Mouse (Mus musculus) lung, embryonic 15.5 days (tissue): ENCODE data around the gene Il1rapl2. TPM values are rescaled to one million over a fixed set of nuclear protein-coding genes. Genes with fewer than 3 reads are reported as not detected.

ENCODE experiments used
- ATAC-seq: fragments of 200-750 bp; cut with Nextera tagmentation; 2 replicates; pipeline ENCODE4 v1.8.0; 2017; ENCODE audit warnings: moderate number of reproducible peaks, borderline replicate concordance; ENCODE audit not compliant: low FRiP score, low TSS enrichment; ENCODE audit errors: extremely low read depth
- H3K27ac ChIP-seq: fragments of 300-500 bp; sonication (generic); 2 replicates; pipeline ENCODE4 v1.5.1; 2015; ENCODE audit warnings: moderate library complexity, mild to moderate bottlenecking, inconsistent platforms
- H3K27me3 ChIP-seq: fragments of 300-500 bp; sonication (generic); 2 replicates; pipeline ENCODE4 v1.6.1; 2015; ENCODE audit warnings: inconsistent platforms
- H3K36me3 ChIP-seq: fragments of 300-500 bp; sonication (generic); 2 replicates; pipeline ENCODE4 v1.6.1; 2015; ENCODE audit warnings: inconsistent platforms
- H3K4me1 ChIP-seq: fragments of 300-500 bp; sonication (generic); 2 replicates; pipeline ENCODE4 v1.6.1; 2015; ENCODE audit warnings: inconsistent platforms
- H3K4me2 ChIP-seq: fragments of 300-500 bp; sonication (generic); 2 replicates; pipeline ENCODE4 v1.6.1; 2015; ENCODE audit warnings: inconsistent platforms, mild to moderate bottlenecking, moderate library complexity
- H3K4me3 ChIP-seq: fragments of 300-500 bp; sonication (generic); 2 replicates; pipeline ENCODE4 v1.5.1; 2015; ENCODE audit warnings: mild to moderate bottlenecking, inconsistent platforms
- H3K9ac ChIP-seq: fragments of 300-500 bp; sonication (generic); 2 replicates; pipeline ENCODE4 v1.6.1; 2015; ENCODE audit warnings: inconsistent platforms
- H3K9me3 ChIP-seq: fragments of 300-500 bp; sonication (generic); 2 replicates; pipeline ENCODE4 v1.6.1; 2016; ENCODE audit warnings: inconsistent platforms
- WGBS: fragments of 180-500 bp; shearing (Covaris S2); methylation state at CpG from one replicate; pipeline ENCODE4 v1.1.7; 2015; 5-methylcytosine and 5-hydroxymethylcytosine counted together
- polyA plus RNA-seq: library from polyadenylated mRNA; unstranded; fragments of >200 nt; fragmentation: Nextera tagmentation; extraction: Ambion mirVana; gene quantifications from 2 replicates; pipeline ENCODE4 v1.2.1, GENCODE M21; 2015

Il1rapl2 gene
- polyA plus RNA-seq = 0.05 TPM in 2 replicates

- Histone ChIP-seq H3K27me3 (peaks cover 48% of the 10 kb centered on the region), H3K4me1 (no peaks in the 10 kb centered on the region), H3K4me2 (peak within 1 kb of the TSS; percentile 57), H3K36me3 (no peaks in the 10 kb centered on the region), H3K4me3 (peak within 1 kb of the TSS; percentile 26), H3K9me3 (no peaks in the 10 kb centered on the region), H3K27ac (no peak within 1 kb of the TSS), H3K9ac (no peak within 1 kb of the TSS)
- WGBS = 8% methylated on average over 34 of the region's 47 CpGs
- no peak; the same call in none of the 2 replicates for ATAC-seq
These were observed at the start of gene Il1rapl2 for GRCm38 (mm10) chrX:137570321-137571195. Gene Il1rapl2, plus strand, starts transcription at chrX:137570608.

GRCm38 (mm10) chrX:137548348-137548747 lies 22.1 kb upstream of the Il1rapl2 start:
- no peak overlapping the region for H3K4me2 ChIP-seq
- no peak overlapping the region for H3K4me3 ChIP-seq
- no peaks in the 10 kb centered on the region for H3K4me1 ChIP-seq
- no peaks in the 10 kb centered on the region for H3K36me3 ChIP-seq
- H3K27me3 ChIP-seq = no peaks in the 10 kb centered on the region
- H3K9me3 ChIP-seq = no peaks in the 10 kb centered on the region
- no peak overlapping the region for H3K27ac ChIP-seq
- no peak overlapping the region for H3K9ac ChIP-seq
- 72% methylated on average over 2 of the region's 2 CpGs for WGBS
- no peak for ATAC-seq

GRCm38 (mm10) chrX:137569472-137570188 lies 778 bp upstream of the Il1rapl2 start:
- 21% methylated on average over 21 of the region's 21 CpGs for WGBS
- Histone ChIP-seq H3K36me3 (no peaks in the 10 kb centered on the region), H3K4me1 (no peaks in the 10 kb centered on the region), H3K4me3 (no peak overlapping the region), H3K9me3 (no peaks in the 10 kb centered on the region), H3K4me2 (peak overlapping the region; percentile 57), H3K27me3 (peaks cover 48% of the 10 kb centered on the region), H3K27ac (no peak overlapping the region), H3K9ac (no peak overlapping the region)
- ATAC-seq = no peak

GRCm38 (mm10) chrX:137582656-137583055 lies 12.2 kb downstream of the Il1rapl2 start:
- no peak overlapping the region for H3K27ac ChIP-seq
- H3K9me3 ChIP-seq = no peaks in the 10 kb centered on the region
- no peaks in the 10 kb centered on the region for H3K4me1 ChIP-seq
- no peaks in the 10 kb centered on the region for H3K36me3 ChIP-seq
- H3K4me2 ChIP-seq = no peak overlapping the region
- no peak overlapping the region for H3K4me3 ChIP-seq
- H3K9ac ChIP-seq = no peak overlapping the region
- no peak for ATAC-seq
- H3K27me3 ChIP-seq = no peaks in the 10 kb centered on the region
- 34% methylated on average over 1 of the region's 1 CpGs for WGBS

DNA sequence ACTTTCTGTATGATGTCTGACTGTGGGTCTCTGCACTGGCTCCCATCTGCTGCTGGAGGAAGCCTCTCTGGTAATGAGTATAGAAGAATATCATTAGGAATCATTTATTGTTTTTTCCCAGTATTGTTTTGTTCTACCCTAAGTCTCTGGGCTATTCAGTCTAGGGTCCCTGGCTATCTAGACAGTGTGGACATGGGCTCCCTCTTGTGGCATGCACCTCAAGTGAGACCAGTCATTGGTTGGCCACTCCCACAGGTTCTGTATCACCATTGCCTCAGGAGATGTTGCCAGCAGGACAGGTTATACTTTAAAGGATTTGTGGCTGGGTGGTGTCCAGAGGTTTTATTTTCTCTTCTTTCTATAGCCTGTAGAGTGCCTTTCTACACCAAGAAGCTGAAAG lies 50.3 kb downstream of the Il1rapl2 start:
- no peaks in the 10 kb centered on the region for H3K27me3 ChIP-seq
- ATAC-seq = no peak
- no peak overlapping the region for H3K9ac ChIP-seq
- H3K36me3 ChIP-seq = no peaks in the 10 kb centered on the region
- H3K27ac ChIP-seq = no peak overlapping the region
- H3K4me1 ChIP-seq = no peaks in the 10 kb centered on the region
- H3K9me3 ChIP-seq = no peaks in the 10 kb centered on the region
- no peak overlapping the region for H3K4me3 ChIP-seq
- no peak overlapping the region for H3K4me2 ChIP-seq

DNA sequence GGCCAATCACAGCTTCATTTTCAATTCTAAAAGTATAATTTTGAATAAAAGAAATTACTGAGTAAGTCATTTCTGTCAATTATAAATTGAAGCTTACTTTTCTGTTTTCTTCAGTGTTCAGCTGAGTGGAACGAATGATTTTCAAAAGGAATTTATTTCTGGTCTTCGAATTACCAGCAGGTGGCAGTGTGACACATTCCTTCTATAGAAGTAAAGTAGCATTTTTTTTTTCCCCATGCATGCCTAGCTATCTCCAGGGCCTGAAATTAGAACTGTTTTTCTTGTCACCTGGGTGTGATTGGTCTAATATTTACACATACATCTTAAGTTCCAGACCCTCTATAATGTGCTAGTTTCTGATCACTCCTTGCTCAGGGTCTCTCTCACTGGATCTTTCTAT lies 96.6 kb downstream of the Il1rapl2 start:
- H3K36me3 ChIP-seq = no peaks in the 10 kb centered on the region
- no peak overlapping the region for H3K9ac ChIP-seq
- H3K27me3 ChIP-seq = no peaks in the 10 kb centered on the region
- no peaks in the 10 kb centered on the region for H3K4me1 ChIP-seq
- no peak for ATAC-seq
- no peak overlapping the region for H3K27ac ChIP-seq
- H3K9me3 ChIP-seq = no peaks in the 10 kb centered on the region
- no peak overlapping the region for H3K4me2 ChIP-seq
- WGBS = 25% methylated on average over 2 of the region's 2 CpGs
- H3K4me3 ChIP-seq = no peak overlapping the region

DNA sequence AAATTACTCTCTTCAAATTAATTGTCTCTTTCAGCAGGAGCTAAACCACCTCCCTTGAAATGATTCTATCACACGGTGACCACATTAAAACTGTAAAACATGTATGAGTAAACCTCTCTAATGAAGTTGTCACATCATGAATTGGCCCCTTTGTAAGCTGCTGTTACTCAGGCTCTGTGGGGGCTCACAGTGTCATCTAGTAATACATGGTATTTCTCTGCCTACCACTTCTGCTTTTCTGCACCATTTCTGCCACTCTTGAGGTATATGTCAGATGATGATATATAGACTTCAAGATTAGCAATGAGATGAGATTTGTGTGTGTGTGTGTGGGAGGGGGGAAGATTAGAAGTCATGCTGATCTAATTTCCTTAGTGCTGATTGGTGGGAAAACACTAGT lies 117.6 kb downstream of the Il1rapl2 start:
- H3K4me2 ChIP-seq = no peak overlapping the region
- no peaks in the 10 kb centered on the region for H3K4me1 ChIP-seq
- H3K36me3 ChIP-seq = no peaks in the 10 kb centered on the region
- H3K9me3 ChIP-seq = no peaks in the 10 kb centered on the region
- ATAC-seq = no peak
- WGBS = 86% methylated on average over 1 of the region's 1 CpGs
- H3K4me3 ChIP-seq = no peak overlapping the region
- H3K27me3 ChIP-seq = no peaks in the 10 kb centered on the region
- H3K27ac ChIP-seq = no peak overlapping the region
- H3K9ac ChIP-seq = no peak overlapping the region

- WGBS = 70% methylated on average over 2 of the region's 2 CpGs
- Histone ChIP-seq H3K9ac (no peak overlapping the region), H3K27ac (no peak overlapping the region), H3K4me1 (no peaks in the 10 kb centered on the region), H3K4me2 (no peak overlapping the region), H3K4me3 (no peak overlapping the region), H3K9me3 (no peaks in the 10 kb centered on the region), H3K27me3 (no peaks in the 10 kb centered on the region), H3K36me3 (no peaks in the 10 kb centered on the region)
- ATAC-seq = no peak
These were observed 129.6 kb downstream of the Il1rapl2 start for GRCm38 (mm10) chrX:137700006-137700405.

DNA sequence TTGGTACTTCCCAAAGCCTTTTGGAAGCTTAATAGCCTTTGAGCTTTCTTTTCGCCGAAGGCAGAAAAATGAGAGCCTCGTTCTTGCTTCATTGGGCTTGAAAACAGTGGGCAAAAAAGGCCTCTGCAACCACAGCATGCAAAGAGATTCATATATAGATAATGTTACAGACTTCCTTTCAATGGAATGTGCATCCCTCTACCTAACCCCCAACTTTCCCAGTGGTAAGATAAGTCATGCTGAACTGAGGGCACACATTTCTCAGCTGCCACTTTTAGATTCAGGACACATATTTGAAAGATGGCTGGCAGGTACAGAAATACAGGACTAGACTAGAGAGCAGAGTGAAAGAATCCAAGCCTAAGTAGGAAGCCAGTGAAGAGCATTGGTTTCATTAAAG lies 185.1 kb downstream of the Il1rapl2 start:
- Histone ChIP-seq H3K4me1 (no peaks in the 10 kb centered on the region), H3K4me2 (no peak overlapping the region), H3K4me3 (no peak overlapping the region), H3K9ac (no peak overlapping the region), H3K27ac (no peak overlapping the region), H3K27me3 (no peaks in the 10 kb centered on the region), H3K9me3 (no peaks in the 10 kb centered on the region), H3K36me3 (no peaks in the 10 kb centered on the region)
- WGBS = 79% methylated on average over 3 of the region's 3 CpGs
- no peak for ATAC-seq

DNA sequence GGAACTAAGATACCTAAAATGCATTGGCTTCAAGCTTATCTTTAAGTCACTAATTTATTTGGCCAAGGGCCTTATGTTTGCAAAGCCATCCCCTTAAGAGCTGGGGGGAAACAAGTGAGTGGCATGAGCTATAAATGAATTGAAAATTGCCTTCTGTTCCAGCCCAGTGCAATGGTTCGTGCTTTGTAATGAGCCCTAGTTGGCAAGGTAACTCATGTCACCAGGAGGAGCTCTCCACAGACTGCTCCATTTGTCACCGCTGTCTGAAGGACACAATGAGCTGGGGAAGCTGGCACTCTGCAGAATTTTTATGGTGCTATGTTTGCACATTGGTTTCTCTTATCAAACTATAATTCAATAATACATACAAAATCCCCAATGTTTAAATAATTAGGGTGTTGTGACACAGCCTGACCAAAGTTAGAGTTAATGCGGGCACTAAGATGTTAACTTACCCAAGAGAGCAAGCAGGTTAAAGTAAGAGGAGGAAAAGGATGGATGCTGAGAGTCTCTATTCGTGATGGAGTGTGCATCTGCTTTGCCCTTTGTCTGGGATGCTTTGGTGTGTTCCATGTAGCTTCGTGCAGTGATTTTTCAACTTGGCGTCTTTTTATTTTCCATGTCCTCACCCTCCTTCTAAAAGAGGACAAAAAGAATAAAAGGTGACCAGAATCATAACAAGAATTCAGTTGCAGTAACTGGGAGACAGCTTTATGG lies 235.2 kb downstream of the Il1rapl2 start:
- Histone ChIP-seq H3K27ac (no peak overlapping the region), H3K4me1 (no peaks in the 10 kb centered on the region), H3K4me2 (no peak overlapping the region), H3K4me3 (no peak overlapping the region), H3K27me3 (no peaks in the 10 kb centered on the region), H3K9me3 (no peaks in the 10 kb centered on the region), H3K36me3 (no peaks in the 10 kb centered on the region), H3K9ac (no peak overlapping the region)
- ATAC-seq = no peak
- WGBS = 54% methylated on average over 6 of the region's 6 CpGs

- H3K36me3 ChIP-seq = no peaks in the 10 kb centered on the region
- no peak for ATAC-seq
- H3K27ac ChIP-seq = no peak overlapping the region
- H3K9me3 ChIP-seq = no peaks in the 10 kb centered on the region
- no peaks in the 10 kb centered on the region for H3K27me3 ChIP-seq
- no peak overlapping the region for H3K4me2 ChIP-seq
- 54% methylated on average over 4 of the region's 4 CpGs for WGBS
- no peaks in the 10 kb centered on the region for H3K4me1 ChIP-seq
- no peak overlapping the region for H3K9ac ChIP-seq
- H3K4me3 ChIP-seq = no peak overlapping the region
These were observed 236.1 kb downstream of the Il1rapl2 start for GRCm38 (mm10) chrX:137806231-137807114.
